Mouse (Mus musculus): ENCODE measurements around the gene S100pbp.
"Not testable (repeated sequence)": the region's sequence is repeated elsewhere in the genome, so short reads cannot be mapped to it uniquely, and the experiment has no call there.

The S100pbp gene

DNA sequence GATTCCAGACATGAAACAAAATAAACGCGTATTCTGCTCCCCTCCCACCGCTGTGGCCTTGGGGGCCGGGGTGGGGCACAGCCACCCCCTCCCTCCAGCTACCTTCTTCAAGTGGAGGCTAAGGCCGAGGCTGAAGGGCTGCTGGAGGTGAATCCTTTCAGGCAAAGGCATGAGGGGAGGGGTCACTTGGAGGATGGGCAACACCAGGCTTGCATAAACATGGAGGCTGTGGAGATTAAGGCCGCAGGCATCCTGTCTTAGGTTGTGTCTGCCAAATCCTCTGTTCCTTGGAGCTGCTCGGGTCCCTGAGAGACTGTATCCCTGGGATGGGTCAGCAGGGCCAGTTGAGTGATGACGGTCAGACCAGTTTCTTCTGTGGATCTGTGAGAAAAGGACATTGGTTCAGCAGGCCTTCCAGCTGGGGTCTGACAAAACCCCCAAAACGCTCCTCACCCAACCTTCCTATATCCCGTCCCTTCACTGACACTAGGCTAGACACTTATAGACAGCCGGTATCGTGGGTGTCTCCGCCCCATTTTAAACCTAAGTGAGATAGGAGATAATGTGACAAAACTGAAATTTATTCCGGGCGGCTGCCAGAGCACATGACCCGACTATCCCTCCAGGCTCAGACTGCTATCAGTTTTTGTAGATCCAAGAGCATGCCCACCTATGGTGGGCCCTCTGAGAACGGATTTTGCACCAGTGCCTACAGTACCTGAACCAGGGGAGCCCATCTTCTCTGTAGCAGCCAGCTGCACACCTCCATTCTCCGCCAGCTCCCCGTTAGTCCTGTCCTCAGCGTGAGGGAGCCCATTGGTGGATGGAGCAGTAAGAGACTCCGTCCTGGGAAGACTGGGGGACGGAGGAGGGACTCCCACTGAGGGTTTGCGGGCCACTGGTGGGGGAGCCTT is 31.8 kb upstream of the S100pbp start:
- peak in 1 of 2 experiments; percentile 2 for DNase-seq (ENCODE audit: low spot score in 2 of 2)

GRCm38 (mm10) chr4:129220376-129221089 is 31.0 kb upstream of the S100pbp start:
- DNase-seq (ENCODE audit: low spot score in 2 of 2): peak in 1 of 2 experiments; percentile 5

DNA sequence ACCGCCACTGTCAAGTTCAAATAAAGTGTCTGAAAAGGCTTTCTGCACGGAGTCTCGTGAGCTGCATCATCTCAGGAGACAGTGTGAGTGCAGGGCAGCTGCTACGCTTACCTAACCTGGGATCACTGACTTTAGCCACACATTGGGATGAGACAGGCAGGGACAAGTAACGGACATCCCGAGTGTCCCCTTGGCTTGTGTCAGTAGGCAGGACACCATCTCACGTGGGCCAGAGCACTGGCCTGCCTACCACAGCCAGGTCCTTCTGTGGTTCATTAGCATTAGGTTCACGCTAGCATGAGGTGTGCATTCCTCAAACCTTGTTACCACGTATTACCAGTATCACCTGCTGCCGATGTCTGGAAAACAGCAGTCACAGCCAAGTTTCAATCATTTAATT is 29.7 kb upstream of the S100pbp start:
- no peak for DNase-seq (ENCODE audit: low spot score in 2 of 2)

DNA sequence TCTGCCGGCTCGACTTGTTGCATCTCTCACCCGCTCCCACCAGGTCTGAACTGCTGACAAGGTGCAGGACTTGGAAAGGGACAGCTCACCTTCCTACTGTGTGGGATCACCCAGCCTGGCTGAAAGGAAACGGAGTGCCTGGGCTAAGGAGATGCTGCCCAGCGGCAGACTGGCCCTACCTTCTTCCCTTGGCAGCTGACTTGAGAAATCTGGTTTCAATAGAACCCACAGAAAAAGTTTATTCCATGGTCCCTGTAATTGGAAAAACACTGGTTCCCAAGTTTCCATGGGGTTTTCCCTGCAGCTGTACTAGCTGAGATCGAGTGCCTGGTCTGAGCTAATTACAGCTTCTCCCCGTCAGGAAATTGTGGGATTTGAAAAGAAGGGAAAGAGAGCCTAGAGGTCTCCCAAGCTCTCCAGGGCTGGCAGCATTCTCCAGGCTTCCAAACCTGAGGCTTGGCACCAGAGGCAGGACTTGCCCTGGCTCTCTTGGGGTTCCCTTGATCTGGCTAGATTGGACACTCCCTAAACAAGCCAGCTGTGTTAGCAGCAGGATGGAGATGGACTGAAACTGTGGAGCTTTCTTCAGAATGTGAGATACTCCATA is 29.1 kb upstream of the S100pbp start:
- no peak for DNase-seq (ENCODE audit: low spot score in 2 of 2)

DNA sequence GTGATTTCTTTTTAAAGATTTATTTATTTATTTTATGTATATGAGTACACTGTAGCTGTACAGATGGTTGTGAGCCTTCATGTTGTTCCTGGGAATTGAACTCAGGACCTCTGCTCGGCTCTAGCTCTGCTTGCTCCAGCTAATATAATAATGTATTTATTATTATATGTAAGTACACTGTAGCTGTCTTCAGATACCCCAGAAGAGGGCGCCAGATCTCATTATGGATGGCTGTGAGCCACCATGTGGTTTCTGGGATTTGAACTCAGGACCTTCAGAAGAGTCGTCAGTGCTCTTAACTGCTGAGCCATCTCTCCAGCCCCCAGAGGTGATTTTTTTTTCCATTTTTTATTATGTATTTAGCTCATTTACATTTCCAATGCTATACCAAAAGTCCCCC is 23.0 kb upstream of the S100pbp start:
- DNase-seq (ENCODE audit: low spot score in 2 of 2): not testable (repeated sequence)

GRCm38 (mm10) chr4:129211461-129211860 is 21.9 kb upstream of the S100pbp start:
- no peak for DNase-seq (ENCODE audit: low spot score in 2 of 2)

GRCm38 (mm10) chr4:129209504-129209903 is 20.0 kb upstream of the S100pbp start:
- no peak for DNase-seq (ENCODE audit: low spot score in 2 of 2)

GRCm38 (mm10) chr4:129206792-129207191 is 17.3 kb upstream of the S100pbp start:
- DNase-seq (ENCODE audit: low spot score in 2 of 2): no peak

GRCm38 (mm10) chr4:129204655-129205054 is 15.1 kb upstream of the S100pbp start:
- DNase-seq (ENCODE audit: low spot score in 2 of 2): no peak

DNA sequence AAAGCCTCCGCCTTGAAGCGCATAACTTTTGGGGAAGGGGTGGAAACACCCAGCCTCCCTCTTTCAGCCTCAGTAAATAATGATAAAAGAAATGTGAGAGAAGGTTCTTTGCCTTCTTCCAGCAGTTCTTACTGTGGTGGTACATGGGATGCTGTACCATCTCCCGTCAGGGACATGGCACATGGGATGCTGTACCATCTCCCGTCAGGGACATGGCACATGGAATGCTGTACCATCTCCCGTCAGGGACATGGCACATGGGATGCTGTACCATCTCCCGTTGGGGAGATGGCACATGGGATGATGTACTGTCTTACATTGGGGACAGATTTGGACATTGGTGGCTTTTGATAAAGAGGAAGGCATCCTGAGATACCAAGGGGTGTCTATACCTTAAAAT is 8.0 kb upstream of the S100pbp start:
- no peak for DNase-seq (ENCODE audit: low spot score in 2 of 2)

GRCm38 (mm10) chr4:129194280-129194679 is 4.8 kb upstream of the S100pbp start:
- no peak for DNase-seq (ENCODE audit: low spot score in 2 of 2)

GRCm38 (mm10) chr4:129191691-129192090 is 2.2 kb upstream of the S100pbp start:
- no peak for DNase-seq (ENCODE audit: low spot score in 2 of 2)

DNA sequence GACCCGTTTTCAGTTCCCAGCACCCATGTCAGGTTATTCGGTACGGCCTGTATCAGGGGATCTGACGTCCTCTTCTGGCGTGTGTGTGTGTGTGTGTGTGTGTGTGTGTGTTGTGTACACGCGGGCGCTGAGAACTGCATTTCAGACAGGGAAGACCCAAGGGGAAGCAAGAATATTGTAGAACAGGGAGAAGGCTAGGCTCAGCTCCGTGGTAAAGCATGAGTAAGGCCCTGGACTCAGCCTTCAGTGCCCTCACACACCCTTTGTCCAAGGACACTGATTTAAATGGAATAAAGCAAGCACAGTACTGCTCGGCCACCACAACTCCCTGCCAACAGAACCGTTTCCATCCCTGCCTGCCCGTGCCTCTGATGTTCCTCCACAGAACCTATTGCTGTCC is 1.0 kb upstream of the S100pbp start:
- no peak for DNase-seq (ENCODE audit: low spot score in 2 of 2)

DNA sequence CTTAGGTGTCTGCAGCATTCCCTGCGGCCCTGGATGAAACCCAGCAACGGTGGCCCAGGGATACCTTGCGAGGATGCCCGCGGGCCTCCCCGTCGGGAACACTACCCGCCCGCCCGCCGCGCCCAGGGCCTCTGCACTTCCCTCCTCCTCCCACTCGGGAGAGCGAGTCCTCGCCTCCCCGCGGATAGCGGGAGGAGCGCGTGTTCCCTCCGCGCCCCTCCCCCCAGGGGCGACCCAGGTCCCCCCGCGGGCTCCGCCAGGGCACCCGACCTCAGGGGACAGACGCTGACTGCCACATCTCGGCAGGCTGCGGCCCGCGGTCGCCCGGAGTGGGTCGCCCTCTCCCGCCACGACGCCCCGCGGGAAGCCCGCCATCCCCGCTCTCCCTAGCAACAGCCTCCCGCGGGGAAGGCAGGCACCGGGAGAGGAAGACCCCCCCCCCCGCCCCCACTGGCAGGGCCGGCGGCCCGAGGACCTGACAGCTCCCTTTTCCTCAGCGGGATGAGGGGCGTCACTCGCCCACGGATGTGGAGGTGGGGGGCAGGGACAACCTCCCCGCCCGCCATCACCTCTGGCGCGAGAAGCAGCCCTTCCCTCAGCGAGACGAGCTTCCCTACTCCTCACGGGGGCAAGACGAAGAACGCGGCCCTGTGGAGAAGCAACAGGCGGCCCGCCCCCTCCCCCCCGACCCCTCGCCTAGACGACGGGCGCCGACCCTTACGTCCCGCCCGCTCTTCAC is 555 bp downstream of the S100pbp start:
- peak; percentile 21 to 56 for DNase-seq (ENCODE audit: low spot score in 2 of 2)

GRCm38 (mm10) chr4:129188041-129188659 is 1.4 kb downstream of the S100pbp start:
- no peak for DNase-seq (ENCODE audit: low spot score in 2 of 2)

GRCm38 (mm10) chr4:129179560-129179959 is 10.0 kb downstream of the S100pbp start:
- no peak for DNase-seq (ENCODE audit: low spot score in 2 of 2)

GRCm38 (mm10) chr4:129172529-129172928 is 17.0 kb downstream of the S100pbp start:
- no peak for DNase-seq (ENCODE audit: low spot score in 2 of 2)

GRCm38 (mm10) chr4:129161581-129162255 is 27.8 kb downstream of the S100pbp start:
- no peak for DNase-seq (ENCODE audit: low spot score in 2 of 2)

DNA sequence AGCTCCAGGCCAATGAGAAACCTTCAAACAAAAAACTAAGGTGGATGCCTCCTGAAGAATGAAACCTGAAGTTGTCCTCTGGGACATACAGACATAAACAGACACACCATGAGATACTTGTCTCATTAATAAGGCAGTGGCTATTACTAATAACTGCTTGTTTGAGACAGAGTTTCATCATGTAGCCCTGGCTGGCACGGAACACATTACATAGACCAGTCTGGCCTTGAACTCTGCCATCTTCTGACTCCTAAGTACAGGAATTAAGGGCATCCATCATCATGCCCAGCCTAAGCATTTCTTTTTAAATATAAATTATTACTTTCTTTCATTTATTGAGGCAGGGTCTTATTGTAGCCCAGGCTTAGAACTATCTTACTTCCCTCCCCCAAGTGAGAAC is 28.5 kb downstream of the S100pbp start:
- DNase-seq (ENCODE audit: low spot score in 2 of 2): no peak

- DNase-seq (ENCODE audit: low spot score in 2 of 2): no peak
Measured at GRCm38 (mm10) chr4:129158549-129158948, 31.0 kb downstream of the S100pbp start.

DNA sequence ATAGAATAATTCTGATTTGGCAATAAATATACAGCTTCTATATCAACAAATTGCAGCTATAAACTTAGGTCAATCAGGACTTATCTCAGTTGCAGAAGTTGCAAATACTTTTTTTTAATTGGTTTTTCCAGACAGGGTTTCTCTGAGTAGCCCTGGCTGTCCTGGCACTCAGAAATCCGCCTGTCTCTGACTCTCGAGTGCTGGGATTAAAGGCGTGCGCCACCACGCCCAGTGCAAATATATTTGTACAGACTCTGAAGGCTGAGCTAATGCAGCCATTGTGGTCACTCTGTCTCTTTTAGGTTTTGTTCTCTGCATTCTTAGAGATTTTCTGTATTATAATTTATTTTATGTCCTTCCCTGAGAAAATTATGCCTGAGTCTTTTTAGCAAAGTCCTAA is 32.0 kb downstream of the S100pbp start:
- DNase-seq (ENCODE audit: low spot score in 2 of 2): no peak

Data from urinary bladder, adult 18-20 months (tissue).